Mouse (Mus musculus): ENCODE data around the gene Nat14. TPM values are rescaled to one million over a fixed set of nuclear protein-coding genes. Genes with fewer than 3 reads are reported as not detected.

The Nat14 gene
- polyA plus RNA-seq, 1 experiment = 3.1 TPM

GRCm38 (mm10) chr7:4886680-4887079 lies 35.1 kb upstream of the Nat14 start:
- Histone ChIP-seq H3K4me3 (no peak overlapping the region), H3K36me3 (ENCODE audit: control insufficient read depth, insufficient read depth) (no peaks in the 10 kb centered on the region), H3K4me2 (ENCODE audit: low read depth) (no peak overlapping the region), H3ac (ENCODE audit: control insufficient read depth, insufficient read length) (no peak overlapping the region), H3K79me2 (ENCODE audit: control insufficient read depth, insufficient read depth) (no peaks in the 10 kb centered on the region), H3K27me3 (ENCODE audit: control insufficient read depth, insufficient read depth, insufficient read length) (no peaks in the 10 kb centered on the region)
- TF ChIP-seq E2F4 (IDR thresholded peaks at IDR 0.05; ENCODE audit: insufficient read depth) = no peak
- no peak for TF ChIP-seq TCF3 (IDR thresholded peaks at IDR 0.05; ENCODE audit: insufficient read length, low read depth)
- no peak for TF ChIP-seq USF1 (IDR thresholded peaks at IDR 0.05; ENCODE audit: low read depth)
- TF ChIP-seq POLR2AphosphoS2 (IDR thresholded peaks at IDR 0.05; ENCODE audit: insufficient read length, low read depth) = no peak
- no peak for TF ChIP-seq POLR2A (IDR thresholded peaks at IDR 0.05; ENCODE audit: insufficient read length, low read depth)
- no peak for TF ChIP-seq TCF12 (IDR thresholded peaks at IDR 0.05; ENCODE audit: insufficient read depth, poor library complexity, severe bottlenecking)
- TF ChIP-seq REST (IDR thresholded peaks at IDR 0.05; ENCODE audit: insufficient read depth, insufficient read length) = no peak
- TF ChIP-seq MYOG (IDR thresholded peaks at IDR 0.05; ENCODE audit: control insufficient read depth in 1 of 3, insufficient read depth in 1 of 3, insufficient read length in 2 of 3, low read depth in 2 of 3) = no peak
- TF ChIP-seq MAX (IDR thresholded peaks at IDR 0.05; ENCODE audit: low read depth) = no peak
- TF ChIP-seq MYOD1 (IDR thresholded peaks at IDR 0.05; ENCODE audit: control insufficient read depth in 1 of 3, insufficient read length in 2 of 3, low read depth in 2 of 3) = no peak
- TF ChIP-seq SRF (IDR thresholded peaks at IDR 0.05; ENCODE audit: control insufficient read depth, insufficient read length, low read depth) = no peak
- TF ChIP-seq CEBPB (IDR thresholded peaks at IDR 0.05; ENCODE audit: insufficient read depth, poor library complexity, severe bottlenecking) = no peak

GRCm38 (mm10) chr7:4895186-4895585 lies 26.6 kb upstream of the Nat14 start:
- Histone ChIP-seq H3K27me3 (ENCODE audit: control insufficient read depth, insufficient read depth, insufficient read length) (no peaks in the 10 kb centered on the region), H3ac (ENCODE audit: control insufficient read depth, insufficient read length) (no peak overlapping the region), H3K36me3 (ENCODE audit: control insufficient read depth, insufficient read depth) (no peaks in the 10 kb centered on the region), H3K4me3 (no peak overlapping the region), H3K79me2 (ENCODE audit: control insufficient read depth, insufficient read depth) (no peaks in the 10 kb centered on the region), H3K4me2 (ENCODE audit: low read depth) (no peak overlapping the region)
- TF ChIP-seq TCF3 (IDR thresholded peaks at IDR 0.05; ENCODE audit: insufficient read length, low read depth) (no peak), TCF12 (IDR thresholded peaks at IDR 0.05; ENCODE audit: insufficient read depth, poor library complexity, severe bottlenecking) (no peak), POLR2AphosphoS2 (IDR thresholded peaks at IDR 0.05; ENCODE audit: insufficient read length, low read depth) (no peak), MYOD1 (IDR thresholded peaks at IDR 0.05; ENCODE audit: control insufficient read depth in 1 of 3, insufficient read length in 2 of 3, low read depth in 2 of 3) (no peak), USF1 (IDR thresholded peaks at IDR 0.05; ENCODE audit: low read depth) (no peak), MYOG (IDR thresholded peaks at IDR 0.05; ENCODE audit: control insufficient read depth in 1 of 3, insufficient read depth in 1 of 3, insufficient read length in 2 of 3, low read depth in 2 of 3) (no peak), CEBPB (IDR thresholded peaks at IDR 0.05; ENCODE audit: insufficient read depth, poor library complexity, severe bottlenecking) (no peak), REST (IDR thresholded peaks at IDR 0.05; ENCODE audit: insufficient read depth, insufficient read length) (no peak)

- H3K79me2 ChIP-seq (ENCODE audit: control insufficient read depth, insufficient read depth) = no peaks in the 10 kb centered on the region
- H3K36me3 ChIP-seq (ENCODE audit: control insufficient read depth, insufficient read depth) = no peaks in the 10 kb centered on the region
- no peaks in the 10 kb centered on the region for H3K27me3 ChIP-seq (ENCODE audit: control insufficient read depth, insufficient read depth, insufficient read length)
- no peak overlapping the region for H3K4me2 ChIP-seq (ENCODE audit: low read depth)
- H3K4me3 ChIP-seq = no peak overlapping the region
- no peak overlapping the region for H3ac ChIP-seq (ENCODE audit: control insufficient read depth, insufficient read length)
- TF ChIP-seq USF1 (IDR thresholded peaks at IDR 0.05; ENCODE audit: low read depth) (no peak), SRF (IDR thresholded peaks at IDR 0.05; ENCODE audit: control insufficient read depth, insufficient read length, low read depth) (no peak), MYOD1 (IDR thresholded peaks at IDR 0.05; ENCODE audit: control insufficient read depth in 1 of 3, insufficient read length in 2 of 3, low read depth in 2 of 3) (no peak), MAX (IDR thresholded peaks at IDR 0.05; ENCODE audit: low read depth) (no peak), CEBPB (IDR thresholded peaks at IDR 0.05; ENCODE audit: insufficient read depth, poor library complexity, severe bottlenecking) (no peak), POLR2A (IDR thresholded peaks at IDR 0.05; ENCODE audit: insufficient read length, low read depth) (no peak), TCF12 (IDR thresholded peaks at IDR 0.05; ENCODE audit: insufficient read depth, poor library complexity, severe bottlenecking) (no peak), TCF3 (IDR thresholded peaks at IDR 0.05; ENCODE audit: insufficient read length, low read depth) (no peak), REST (IDR thresholded peaks at IDR 0.05; ENCODE audit: insufficient read depth, insufficient read length) (no peak), E2F4 (IDR thresholded peaks at IDR 0.05; ENCODE audit: insufficient read depth) (no peak), POLR2AphosphoS2 (IDR thresholded peaks at IDR 0.05; ENCODE audit: insufficient read length, low read depth) (no peak)
Observed at GRCm38 (mm10) chr7:4898851-4899648, 22.8 kb upstream of the Nat14 start.

GRCm38 (mm10) chr7:4899649-4900522 lies 21.9 kb upstream of the Nat14 start:
- TF ChIP-seq TCF12 (IDR thresholded peaks at IDR 0.05; ENCODE audit: insufficient read depth, poor library complexity, severe bottlenecking) = no peak
- TF ChIP-seq SRF (IDR thresholded peaks at IDR 0.05; ENCODE audit: control insufficient read depth, insufficient read length, low read depth) = no peak
- TF ChIP-seq POLR2A (IDR thresholded peaks at IDR 0.05; ENCODE audit: insufficient read length, low read depth) = no peak
- TF ChIP-seq E2F4 (IDR thresholded peaks at IDR 0.05; ENCODE audit: insufficient read depth) = no peak
- no peak for TF ChIP-seq MAX (IDR thresholded peaks at IDR 0.05; ENCODE audit: low read depth)
- TF ChIP-seq TCF3 (IDR thresholded peaks at IDR 0.05; ENCODE audit: insufficient read length, low read depth) = no peak
- TF ChIP-seq MYOD1 (IDR thresholded peaks at IDR 0.05; ENCODE audit: control insufficient read depth in 1 of 3, insufficient read length in 2 of 3, low read depth in 2 of 3) = no peak
- no peak for TF ChIP-seq CEBPB (IDR thresholded peaks at IDR 0.05; ENCODE audit: insufficient read depth, poor library complexity, severe bottlenecking)
- no peak for TF ChIP-seq MYOG (IDR thresholded peaks at IDR 0.05; ENCODE audit: control insufficient read depth in 1 of 3, insufficient read depth in 1 of 3, insufficient read length in 2 of 3, low read depth in 2 of 3)
- H3K36me3 ChIP-seq (ENCODE audit: control insufficient read depth, insufficient read depth) = no peaks in the 10 kb centered on the region
- no peak overlapping the region for H3K4me3 ChIP-seq
- H3K27me3 ChIP-seq (ENCODE audit: control insufficient read depth, insufficient read depth, insufficient read length) = no peaks in the 10 kb centered on the region
- no peak overlapping the region for H3ac ChIP-seq (ENCODE audit: control insufficient read depth, insufficient read length)
- no peak overlapping the region for H3K4me2 ChIP-seq (ENCODE audit: low read depth)
- H3K79me2 ChIP-seq (ENCODE audit: control insufficient read depth, insufficient read depth) = no peaks in the 10 kb centered on the region

Data from myocyte (in vitro differentiated cells).